Mouse (Mus musculus): ENCODE results near the gene Arhgef3.

GRCm38 (mm10) chr14:27238600-27239118 lies 124.0 kb downstream of the Arhgef3 start:
- TF ChIP-seq CTCF (IDR thresholded peaks at IDR 0.05; ENCODE audit: low read depth, low read length) (no peak), GATA1 (IDR thresholded peaks at IDR 0.05; ENCODE audit: borderline replicate concordance, low read length) (no peak), GATA2 (IDR thresholded peaks at IDR 0.05; ENCODE audit: borderline replicate concordance, low read depth, low read length) (no peak)

Measured in G1E (cell line).